Mouse (Mus musculus): ENCODE data around the gene Ano6. TPM values are rescaled to one million over a fixed set of nuclear protein-coding genes. Genes with fewer than 3 reads are reported as not detected.

Gene Ano6
- polyA plus RNA-seq, 1 experiment from 2014 or later: 21.4 TPM

GRCm38 (mm10) chr15:95920047-95920446 lies 129.4 kb downstream of the Ano6 start:
- H3K36me3 ChIP-seq (ENCODE audit: poor library complexity, severe bottlenecking): peaks cover 12% of the 10 kb centered on the region; the same call in 1 of the 2 replicates
- H3K27ac ChIP-seq: peak overlapping the region; percentile 75
- 51% methylated on average over 9 of the region's 9 CpGs for WGBS
- H3K9me3 ChIP-seq (replicated peaks): no peaks in the 10 kb centered on the region
- no peak for ATAC-seq
- H3K27me3 ChIP-seq: no peaks in the 10 kb centered on the region
- 0 out of 2 replicates have a peak overlapping the region, but pooled peaks have one; percentile 12 for H3K9ac ChIP-seq
- H3K4me3 ChIP-seq: no peak overlapping the region
- 0 out of 2 replicates have a peak overlapping the region, but pooled peaks have one; percentile 5 for H3K4me2 ChIP-seq
- H3K4me1 ChIP-seq: peaks cover 7% of the 10 kb centered on the region; the same call in 1 of the 2 replicates

DNA sequence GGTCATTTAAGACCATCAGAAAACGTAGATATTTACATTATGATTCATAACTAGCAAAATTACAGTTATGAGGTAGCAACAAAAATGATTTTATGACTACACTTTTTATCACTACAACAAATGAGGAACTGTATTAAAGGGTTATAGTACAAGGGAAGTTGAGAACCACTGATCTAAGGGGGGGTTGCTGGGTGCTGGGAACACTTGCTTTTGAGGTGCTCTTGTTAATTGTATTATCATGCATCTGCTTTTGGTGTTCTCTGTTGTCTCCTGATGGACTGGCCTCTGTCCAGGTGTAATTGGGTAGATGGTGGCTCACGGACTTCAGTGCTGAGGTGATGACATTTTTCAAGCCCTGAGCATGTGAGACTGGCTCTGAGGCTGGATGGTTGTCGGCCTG lies 130.4 kb downstream of the Ano6 start:
- ATAC-seq: no peak
- WGBS: 87% methylated on average over 3 of the region's 3 CpGs
- Histone ChIP-seq H3K4me2 (no peak overlapping the region), H3K27me3 (no peaks in the 10 kb centered on the region), H3K36me3 (ENCODE audit: poor library complexity, severe bottlenecking) (peaks cover 12% of the 10 kb centered on the region; the same call in 1 of the 2 replicates), H3K9ac (no peak overlapping the region), H3K4me3 (no peak overlapping the region), H3K4me1 (peaks cover 7% of the 10 kb centered on the region; the same call in 1 of the 2 replicates), H3K9me3 (replicated peaks) (no peaks in the 10 kb centered on the region), H3K27ac (no peak overlapping the region)

DNA sequence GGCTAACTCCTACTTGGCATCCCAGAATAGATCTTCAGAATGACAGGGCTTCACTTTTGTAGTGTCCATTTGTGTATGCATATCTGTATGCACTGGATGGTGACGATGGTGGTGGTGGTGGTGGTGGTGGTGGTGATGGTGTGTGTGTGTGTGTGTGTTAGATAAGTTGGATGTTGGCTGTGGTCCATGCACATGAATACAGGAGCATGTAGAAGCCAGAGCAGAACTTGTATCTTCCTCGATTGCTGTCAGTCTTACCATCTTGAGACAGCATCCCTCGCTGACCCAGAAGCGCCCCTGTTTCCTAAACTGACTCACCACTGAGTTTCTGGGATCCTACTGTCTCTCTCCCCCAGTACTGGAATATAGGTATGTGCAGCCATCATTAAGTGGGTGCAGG lies 131.0 kb downstream of the Ano6 start:
- 96% methylated on average over 4 of the region's 4 CpGs for WGBS
- Histone ChIP-seq H3K4me2 (no peak overlapping the region), H3K27ac (no peak overlapping the region), H3K27me3 (no peaks in the 10 kb centered on the region), H3K9ac (no peak overlapping the region), H3K4me1 (peaks cover 7% of the 10 kb centered on the region; the same call in 1 of the 2 replicates), H3K9me3 (replicated peaks) (no peaks in the 10 kb centered on the region), H3K4me3 (no peak overlapping the region), H3K36me3 (ENCODE audit: poor library complexity, severe bottlenecking) (peaks cover 12% of the 10 kb centered on the region; the same call in 1 of the 2 replicates)
- no peak for ATAC-seq

DNA sequence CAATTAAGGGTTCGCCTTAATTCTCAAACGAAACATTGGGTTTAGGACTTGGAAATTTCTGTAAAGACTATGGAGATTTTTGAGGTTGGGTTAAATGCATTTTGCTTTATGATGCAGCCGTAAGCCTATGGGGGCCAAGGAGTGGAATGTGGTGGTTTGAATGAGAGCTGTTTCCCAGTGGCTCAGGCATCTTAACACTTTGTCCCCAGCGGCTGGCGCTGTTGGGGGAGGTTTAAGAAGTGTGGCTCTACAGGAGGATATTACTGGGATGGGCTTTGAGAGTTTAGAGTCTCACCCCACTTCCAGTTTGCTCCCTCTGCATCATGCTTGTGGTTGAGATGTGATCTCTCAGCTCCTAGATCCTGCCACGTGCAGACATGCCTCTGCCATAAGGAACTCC lies 131.9 kb downstream of the Ano6 start:
- WGBS: 89% methylated on average over 6 of the region's 6 CpGs
- Histone ChIP-seq H3K4me1 (peaks cover 7% of the 10 kb centered on the region; the same call in 1 of the 2 replicates), H3K27me3 (no peaks in the 10 kb centered on the region), H3K4me2 (no peak overlapping the region), H3K4me3 (no peak overlapping the region), H3K36me3 (ENCODE audit: poor library complexity, severe bottlenecking) (peaks cover 10% of the 10 kb centered on the region; the same call in 1 of the 2 replicates), H3K9me3 (replicated peaks) (no peaks in the 10 kb centered on the region), H3K9ac (no peak overlapping the region), H3K27ac (no peak overlapping the region)
- ATAC-seq: no peak

- no peak overlapping the region for H3K4me2 ChIP-seq
- 89% methylated on average over 8 of the region's 8 CpGs for WGBS
- H3K9me3 ChIP-seq (replicated peaks): no peaks in the 10 kb centered on the region
- H3K27me3 ChIP-seq: no peaks in the 10 kb centered on the region
- H3K4me1 ChIP-seq: no peaks in the 10 kb centered on the region
- H3K27ac ChIP-seq: no peak overlapping the region
- ATAC-seq: no peak
- H3K36me3 ChIP-seq (ENCODE audit: poor library complexity, severe bottlenecking): peaks cover 14% of the 10 kb centered on the region; the same call in 1 of the 2 replicates
- no peak overlapping the region for H3K9ac ChIP-seq
- H3K4me3 ChIP-seq: no peak overlapping the region
Observed at GRCm38 (mm10) chr15:95925334-95925986, 134.8 kb downstream of the Ano6 start.

GRCm38 (mm10) chr15:95929087-95929486 lies 138.4 kb downstream of the Ano6 start:
- Histone ChIP-seq H3K36me3 (ENCODE audit: poor library complexity, severe bottlenecking) (0 out of 2 replicates have a peak, but pooled peaks cover 10% of the 10 kb centered on the region), H3K9me3 (replicated peaks) (no peaks in the 10 kb centered on the region), H3K9ac (no peak overlapping the region), H3K4me2 (no peak overlapping the region), H3K27ac (no peak overlapping the region), H3K27me3 (no peaks in the 10 kb centered on the region), H3K4me3 (no peak overlapping the region), H3K4me1 (peaks cover 9% of the 10 kb centered on the region; the same call in 1 of the 2 replicates)
- ATAC-seq: no peak
- WGBS: 92% methylated on average over 6 of the region's 6 CpGs

DNA sequence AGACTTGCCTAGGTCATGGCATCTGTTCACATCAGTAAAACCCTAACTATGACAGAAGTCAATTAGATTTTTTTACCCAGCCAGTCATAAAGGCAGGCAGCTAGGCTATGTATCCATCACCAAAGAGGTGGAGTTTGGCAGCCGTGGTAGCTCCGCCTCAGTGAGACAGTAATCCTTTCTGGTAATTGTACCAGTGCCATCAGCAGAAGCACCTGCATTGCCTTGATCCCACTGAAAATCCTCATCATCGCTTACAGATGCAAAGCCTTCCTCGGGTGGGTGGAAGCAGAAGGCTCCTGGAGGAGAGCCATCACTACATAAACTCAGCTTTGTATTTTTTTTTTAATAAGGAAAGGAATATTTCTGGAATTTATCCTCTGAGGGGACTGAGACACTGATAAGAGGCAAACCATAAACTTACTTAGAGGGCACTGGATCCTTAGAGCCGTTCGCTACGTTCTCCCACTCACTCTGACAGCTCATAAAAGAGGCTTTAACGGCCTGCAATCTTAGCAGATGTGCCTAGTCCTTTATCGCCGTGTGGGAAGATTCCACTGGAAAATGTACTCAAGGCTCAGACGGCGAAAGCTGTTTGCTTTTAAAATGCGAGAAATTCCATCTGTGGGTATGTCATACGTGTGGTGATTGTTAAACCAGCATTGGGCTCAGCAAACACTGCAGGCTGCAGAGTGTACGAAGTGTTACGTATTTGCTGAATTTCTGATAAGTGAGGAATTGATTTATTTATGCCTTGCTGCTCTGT lies 140.6 kb downstream of the Ano6 start:
- peak overlapping the region; percentile 17; the same call in 1 of the 2 replicates for H3K27ac ChIP-seq
- H3K9ac ChIP-seq: no peak overlapping the region
- 0 out of 2 replicates have a peak, but pooled peaks cover 10% of the 10 kb centered on the region for H3K36me3 ChIP-seq (ENCODE audit: poor library complexity, severe bottlenecking)
- 66% methylated on average over 16 of the region's 16 CpGs for WGBS
- no peaks in the 10 kb centered on the region for H3K9me3 ChIP-seq (replicated peaks)
- no peaks in the 10 kb centered on the region for H3K27me3 ChIP-seq
- H3K4me3 ChIP-seq: no peak overlapping the region
- no peak overlapping the region for H3K4me2 ChIP-seq
- no peak for ATAC-seq
- H3K4me1 ChIP-seq: peaks cover 18% of the 10 kb centered on the region

DNA sequence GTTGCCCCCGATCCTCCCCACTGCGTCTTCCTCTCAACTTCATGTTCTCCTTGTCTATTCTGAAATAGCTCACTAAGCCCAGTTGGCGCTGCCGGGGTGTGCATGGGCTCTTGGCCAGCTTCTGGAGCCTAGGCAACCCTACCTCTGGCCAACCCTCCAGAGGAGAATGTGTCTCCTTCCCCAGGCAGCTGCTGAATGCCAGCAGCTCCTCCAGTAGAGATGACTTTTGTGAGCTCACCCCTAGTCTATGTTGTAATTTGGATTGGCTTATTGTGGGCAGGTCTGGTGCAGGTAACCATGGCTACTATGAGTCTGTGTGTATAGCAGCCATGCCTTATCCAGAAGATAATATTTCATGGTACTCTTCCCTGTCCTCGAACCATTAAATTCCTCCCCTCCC lies 141.7 kb downstream of the Ano6 start:
- H3K9ac ChIP-seq: no peak overlapping the region
- no peak overlapping the region for H3K4me3 ChIP-seq
- no peak; the same call in 1 of the 2 replicates for ATAC-seq
- H3K27ac ChIP-seq: no peak overlapping the region
- WGBS: 85% methylated on average over 5 of the region's 5 CpGs
- no peaks in the 10 kb centered on the region for H3K9me3 ChIP-seq (replicated peaks)
- peaks cover 18% of the 10 kb centered on the region for H3K4me1 ChIP-seq
- H3K4me2 ChIP-seq: no peak overlapping the region
- 0 out of 2 replicates have a peak, but pooled peaks cover 10% of the 10 kb centered on the region for H3K36me3 ChIP-seq (ENCODE audit: poor library complexity, severe bottlenecking)
- H3K27me3 ChIP-seq: no peaks in the 10 kb centered on the region

DNA sequence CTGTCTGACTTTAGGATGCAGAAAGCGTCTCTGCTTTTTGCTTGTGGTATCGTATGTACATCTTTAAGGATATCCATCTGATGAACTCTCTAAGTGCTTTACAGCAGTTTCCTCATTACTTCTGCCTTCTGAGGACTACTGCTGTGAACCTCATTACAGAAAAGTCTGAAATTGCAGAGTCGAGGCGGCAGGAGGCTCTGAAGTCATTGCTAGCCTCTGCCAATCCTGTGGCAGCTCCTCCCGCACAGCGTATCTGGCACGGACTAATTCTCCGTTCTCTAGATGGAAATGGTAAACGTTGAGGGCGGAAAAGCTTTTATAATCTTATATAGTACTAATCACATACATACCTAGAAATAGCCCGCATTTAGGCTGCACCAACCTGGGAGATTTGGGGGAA lies 144.5 kb downstream of the Ano6 start:
- peaks cover 18% of the 10 kb centered on the region for H3K4me1 ChIP-seq
- H3K36me3 ChIP-seq (ENCODE audit: poor library complexity, severe bottlenecking): peaks cover 27% of the 10 kb centered on the region
- H3K27me3 ChIP-seq: no peaks in the 10 kb centered on the region
- 0 out of 2 replicates have a peak overlapping the region, but pooled peaks have one; percentile 19 for H3K27ac ChIP-seq
- WGBS: 65% methylated on average over 11 of the region's 11 CpGs
- H3K9me3 ChIP-seq (replicated peaks): no peaks in the 10 kb centered on the region
- no peak overlapping the region for H3K4me3 ChIP-seq
- no peak overlapping the region for H3K9ac ChIP-seq
- ATAC-seq: 0 out of 2 replicates have a peak, but pooled peaks have one; percentile 24
- H3K4me2 ChIP-seq: no peak overlapping the region

- H3K36me3 ChIP-seq (ENCODE audit: poor library complexity, severe bottlenecking): peaks cover 32% of the 10 kb centered on the region
- H3K4me1 ChIP-seq: peaks cover 16% of the 10 kb centered on the region
- H3K27ac ChIP-seq: no peak overlapping the region
- H3K9me3 ChIP-seq (replicated peaks): no peaks in the 10 kb centered on the region
- no peak for ATAC-seq
- no peak overlapping the region for H3K4me2 ChIP-seq
- WGBS: 59% methylated on average over 4 of the region's 4 CpGs
- no peak overlapping the region for H3K4me3 ChIP-seq
- no peak overlapping the region for H3K9ac ChIP-seq
- H3K27me3 ChIP-seq: no peaks in the 10 kb centered on the region
Observed at GRCm38 (mm10) chr15:95943470-95943869, 152.8 kb downstream of the Ano6 start.

DNA sequence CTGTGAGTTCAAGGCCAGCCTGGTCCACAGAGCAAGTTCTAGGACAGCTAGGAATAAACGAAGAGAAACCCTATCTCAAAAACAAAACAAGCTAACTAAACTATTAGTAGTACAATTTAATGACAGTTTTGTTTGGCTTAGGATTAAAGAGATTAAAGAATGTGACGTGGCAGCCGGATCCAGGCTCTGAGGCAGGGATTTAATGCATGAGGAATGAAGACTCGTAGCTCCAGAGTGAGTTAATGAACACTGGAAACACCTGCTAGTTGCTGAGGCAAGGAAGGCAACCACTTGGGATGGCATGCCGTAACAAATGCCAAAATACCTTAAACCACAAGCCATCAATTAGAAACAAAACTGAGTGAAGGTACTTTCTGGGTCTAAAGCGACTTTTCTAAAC lies 153.7 kb downstream of the Ano6 start:
- 72% methylated on average over 6 of the region's 6 CpGs for WGBS
- Histone ChIP-seq H3K27ac (no peak overlapping the region), H3K36me3 (ENCODE audit: poor library complexity, severe bottlenecking) (peaks cover 28% of the 10 kb centered on the region), H3K9me3 (replicated peaks) (no peaks in the 10 kb centered on the region), H3K27me3 (no peaks in the 10 kb centered on the region), H3K4me1 (peaks cover 16% of the 10 kb centered on the region), H3K4me2 (no peak overlapping the region), H3K9ac (no peak overlapping the region), H3K4me3 (no peak overlapping the region)
- ATAC-seq: no peak

Data from forebrain, embryonic 13.5 days (tissue).